Mouse (Mus musculus) lung, adult 2 months (tissue): Measurements from ENCODE around the gene Srsf5.

Source experiments
- CTCF ChIP-seq: fragments of 200-500 bp; IDR thresholded peaks from 2 replicates; pipeline ENCODE4 v1.5.1; 2011; ENCODE audit warnings: mild to moderate bottlenecking, low read length, control low read depth; ENCODE audit not compliant: insufficient read depth
- POLR2A ChIP-seq: fragments of 200-500 bp; IDR thresholded peaks from 2 replicates; pipeline ENCODE4 v1.6.1; 2011; ENCODE audit warnings: low read depth, mild to moderate bottlenecking, control low read depth, low read length, borderline replicate concordance; ENCODE audit errors: extremely low read depth

DNA sequence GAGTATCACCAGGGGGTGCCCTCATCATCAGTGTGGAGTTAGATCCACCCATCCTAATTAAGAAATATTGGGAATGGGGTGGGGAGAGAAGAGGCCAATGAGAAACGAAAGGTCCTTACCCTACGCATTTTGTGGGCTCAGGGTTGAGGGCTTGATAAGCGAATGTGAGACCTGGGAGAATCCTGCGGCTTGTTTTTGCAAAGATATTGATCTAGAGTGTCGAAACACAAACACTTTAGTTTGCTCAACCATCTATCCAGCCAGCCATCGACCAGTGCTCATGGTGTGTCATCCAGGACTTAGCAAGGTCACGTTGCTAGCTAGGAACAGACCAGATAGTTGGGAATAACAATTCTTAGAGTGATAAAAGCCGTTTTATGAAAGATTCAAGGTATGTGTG is 35.7 kb upstream of the Srsf5 start:
- no peak for TF ChIP-seq POLR2A
- no peak for TF ChIP-seq CTCF
